Mouse (Mus musculus) forebrain, embryonic 14.5 days (tissue): Measurements from ENCODE around the gene Zbtb44. TPM values are rescaled to one million over a fixed set of nuclear protein-coding genes. Genes with fewer than 3 reads are reported as not detected.

Source experiments
- ATAC-seq: fragments of 200-750 bp; cut with Nextera tagmentation; 2 replicates; pipeline ENCODE4 v1.8.0; 2017; ENCODE audit warnings: mild to moderate bottlenecking, moderate library complexity
- DNase-seq: peaks from one replicate; pipeline ENCODE4 v3.0.0-alpha.2; 2015; ENCODE audit warnings: low spot score
- H3K27ac ChIP-seq: fragments of 300-500 bp; sonication (generic); 2 replicates; pipeline ENCODE4 v1.5.1; 2014; ENCODE audit warnings: low read depth, mild to moderate bottlenecking, control low read depth, low read length, moderate library complexity
- H3K27me3 ChIP-seq: fragments of 300-500 bp; sonication (generic); replicated peaks from 2 replicates; pipeline ENCODE4 v1.6.1; 2014; ENCODE audit warnings: low read length, control low read depth, mixed read lengths; ENCODE audit not compliant: control insufficient read depth, insufficient read depth
- H3K36me3 ChIP-seq: fragments of 300-500 bp; sonication (generic); 2 replicates; pipeline ENCODE4 v1.6.1; 2014; ENCODE audit warnings: low read length, control low read depth; ENCODE audit not compliant: control insufficient read depth, insufficient read depth
- H3K4me1 ChIP-seq: fragments of 300-500 bp; sonication (generic); 2 replicates; pipeline ENCODE4 v1.6.1; 2014; ENCODE audit warnings: antibody characterized with exemption, low read length, control low read depth; ENCODE audit not compliant: control insufficient read depth, insufficient read depth
- H3K4me2 ChIP-seq: fragments of 300-500 bp; sonication (generic); 2 replicates; pipeline ENCODE4 v1.6.1; 2014; ENCODE audit warnings: mild to moderate bottlenecking, control low read depth, low read length
- H3K4me3 ChIP-seq: fragments of 300-500 bp; sonication (generic); 2 replicates; pipeline ENCODE4 v1.5.1; 2014; ENCODE audit warnings: low read depth, low read length, control low read depth
- H3K9ac ChIP-seq: fragments of 300-500 bp; sonication (generic); 2 replicates; pipeline ENCODE4 v1.6.1; 2014; ENCODE audit warnings: mild to moderate bottlenecking, low read length, control low read depth, moderate library complexity
- H3K9me3 ChIP-seq: fragments of 300-500 bp; sonication (generic); replicated peaks from 2 replicates; pipeline ENCODE4 v1.6.1; 2016; ENCODE audit warnings: low read length, control low read depth, mixed read lengths; ENCODE audit not compliant: control insufficient read depth
- WGBS: fragments of 180-500 bp; shearing (Covaris S2); extraction: QIAGEN DNeasy Blood & Tissue Kit; methylation state at CpG from one replicate; pipeline ENCODE4 v1.1.7; 2014; 5-methylcytosine and 5-hydroxymethylcytosine counted together
- polyA plus RNA-seq: library from polyadenylated mRNA; unstranded; fragments of >200 nt; fragmentation: Nextera tagmentation; extraction: Ambion mirVana; gene quantifications from 2 replicates; pipeline ENCODE4 v1.2.1, GENCODE M21; 2014

Gene Zbtb44
- polyA plus RNA-seq, 1 experiment from 2014 or later = 3.1 TPM

DNA sequence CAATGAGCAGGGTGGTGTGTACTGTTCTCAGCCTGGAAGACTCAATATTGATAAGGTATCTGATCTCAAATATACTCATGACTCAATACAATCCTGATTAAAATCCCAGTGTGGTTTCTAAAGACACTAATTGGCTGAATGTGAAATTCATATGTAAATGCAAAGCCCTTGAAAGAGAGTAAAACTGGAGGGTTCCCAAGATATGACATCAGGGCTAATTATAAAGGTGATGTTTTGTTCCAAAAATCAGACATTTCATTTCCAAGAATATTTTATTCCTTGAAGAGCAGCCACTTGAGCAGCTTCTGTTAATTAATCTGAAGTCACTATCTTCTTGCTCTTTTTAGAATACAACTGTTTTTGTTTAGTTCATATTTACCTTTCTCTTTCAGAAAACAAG is 85.1 kb downstream of the Zbtb44 start:
- no peaks in the 10 kb centered on the region for H3K9me3 ChIP-seq
- DNase-seq (peak; percentile 63), ATAC-seq (no peak)
- no peak overlapping the region for H3K9ac ChIP-seq
- H3K4me3 ChIP-seq = no peak overlapping the region
- H3K36me3 ChIP-seq = no peaks in the 10 kb centered on the region
- no peak overlapping the region for H3K27ac ChIP-seq
- H3K4me1 ChIP-seq = no peaks in the 10 kb centered on the region; the same call in 1 of the 2 replicates
- H3K27me3 ChIP-seq = no peaks in the 10 kb centered on the region
- no peak overlapping the region for H3K4me2 ChIP-seq

DNA sequence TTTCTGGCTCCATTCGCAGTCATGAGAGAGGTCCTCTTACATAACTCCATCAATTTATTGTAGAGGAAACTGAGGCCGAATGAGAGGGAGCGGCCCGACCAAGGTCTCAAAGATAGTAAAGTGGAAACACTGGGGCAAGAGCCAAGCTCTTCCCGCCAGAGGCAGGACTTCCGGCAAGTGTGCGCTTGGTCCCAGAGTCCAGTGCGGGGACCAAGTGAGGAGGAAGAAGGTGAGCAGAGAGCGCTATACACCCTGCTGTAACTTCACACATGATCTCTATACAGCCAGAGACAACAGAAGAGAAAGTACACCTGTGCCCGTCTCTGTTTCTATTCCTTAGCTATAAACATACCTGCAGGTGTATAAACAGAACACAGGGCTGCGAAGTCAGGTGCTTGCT is 86.6 kb downstream of the Zbtb44 start:
- Histone ChIP-seq H3K4me2 (no peak overlapping the region), H3K9ac (no peak overlapping the region), H3K27me3 (no peaks in the 10 kb centered on the region), H3K4me3 (no peak overlapping the region), H3K36me3 (no peaks in the 10 kb centered on the region), H3K4me1 (no peaks in the 10 kb centered on the region; the same call in 1 of the 2 replicates), H3K27ac (no peak overlapping the region), H3K9me3 (no peaks in the 10 kb centered on the region)
- ATAC-seq = no peak
- 94% methylated on average over 11 of the region's 11 CpGs for WGBS
- DNase-seq = no peak

GRCm38 (mm10) chr9:31117488-31117887 is 87.0 kb downstream of the Zbtb44 start:
- no peak for ATAC-seq
- H3K4me3 ChIP-seq = no peak overlapping the region
- WGBS = 87% methylated on average over 6 of the region's 6 CpGs
- no peak overlapping the region for H3K9ac ChIP-seq
- H3K4me1 ChIP-seq = no peaks in the 10 kb centered on the region; the same call in 1 of the 2 replicates
- DNase-seq = no peak
- no peak overlapping the region for H3K4me2 ChIP-seq
- H3K27ac ChIP-seq = no peak overlapping the region
- H3K9me3 ChIP-seq = no peaks in the 10 kb centered on the region
- H3K36me3 ChIP-seq = no peaks in the 10 kb centered on the region
- H3K27me3 ChIP-seq = no peaks in the 10 kb centered on the region

GRCm38 (mm10) chr9:31118520-31119298 is 88.3 kb downstream of the Zbtb44 start:
- WGBS = 44% methylated on average over 11 of the region's 11 CpGs
- ATAC-seq (no peak), DNase-seq (no peak)
- H3K9me3 ChIP-seq = no peaks in the 10 kb centered on the region
- no peak overlapping the region for H3K4me2 ChIP-seq
- H3K4me1 ChIP-seq = no peaks in the 10 kb centered on the region; the same call in 1 of the 2 replicates
- no peaks in the 10 kb centered on the region for H3K27me3 ChIP-seq
- no peak overlapping the region for H3K27ac ChIP-seq
- no peaks in the 10 kb centered on the region for H3K36me3 ChIP-seq
- H3K4me3 ChIP-seq = no peak overlapping the region
- no peak overlapping the region for H3K9ac ChIP-seq

DNA sequence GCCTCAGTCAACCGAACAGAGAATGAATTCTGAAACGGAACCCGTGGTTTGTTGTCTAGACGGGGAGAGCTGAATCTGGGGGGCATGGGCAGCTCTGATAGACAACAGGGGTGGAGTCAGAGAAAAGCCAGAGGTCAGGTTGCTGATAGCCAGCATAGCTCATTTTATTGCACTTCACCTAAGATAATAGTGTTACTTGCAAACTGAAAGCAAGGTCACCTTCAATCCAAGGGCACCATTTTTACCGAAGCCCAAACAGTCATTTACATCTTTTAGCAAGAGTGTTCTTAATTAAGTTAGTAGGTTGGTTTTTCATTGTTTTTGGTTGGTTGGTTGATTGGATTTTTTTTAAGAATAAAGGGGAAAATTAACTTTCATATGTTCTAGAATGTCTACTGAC is 89.0 kb downstream of the Zbtb44 start:
- Histone ChIP-seq H3K27ac (no peak overlapping the region), H3K27me3 (no peaks in the 10 kb centered on the region), H3K4me1 (no peaks in the 10 kb centered on the region; the same call in 1 of the 2 replicates), H3K9me3 (no peaks in the 10 kb centered on the region), H3K4me2 (no peak overlapping the region), H3K4me3 (no peak overlapping the region), H3K36me3 (no peaks in the 10 kb centered on the region), H3K9ac (no peak overlapping the region)
- no peak for DNase-seq
- ATAC-seq = no peak
- 82% methylated on average over 5 of the region's 5 CpGs for whole genome bisulfite sequencing

DNA sequence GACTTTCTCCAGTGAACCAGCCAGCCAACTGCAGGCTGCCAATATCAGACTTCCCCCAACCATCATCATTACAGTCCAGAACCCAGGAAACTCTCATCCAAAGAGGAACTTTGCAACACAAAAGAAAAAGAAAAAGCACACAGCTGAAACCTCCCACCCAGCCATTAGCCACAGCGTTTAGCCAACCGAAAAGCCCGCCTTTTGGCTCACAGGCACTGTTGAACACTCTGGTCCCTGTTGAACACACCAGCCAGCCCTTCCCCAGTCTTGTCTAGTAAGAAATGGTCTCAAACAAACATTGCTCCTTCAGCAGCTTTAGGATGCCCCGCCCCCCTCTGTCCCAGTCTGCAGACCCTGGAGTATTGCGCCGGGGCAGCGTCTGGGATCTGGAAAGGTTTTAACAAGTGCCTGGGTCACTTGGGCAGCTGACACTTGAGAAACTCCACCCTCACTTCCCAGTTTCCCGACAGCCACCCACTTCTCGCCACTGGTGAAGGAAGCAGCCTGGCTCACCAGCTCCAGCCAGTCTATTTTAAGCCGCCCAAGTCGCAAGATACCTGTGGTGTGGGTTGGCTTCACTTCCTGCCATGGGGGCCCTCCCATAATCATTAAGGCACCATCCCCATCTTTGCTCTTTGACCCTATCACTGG is 89.6 kb downstream of the Zbtb44 start:
- no peaks in the 10 kb centered on the region for H3K36me3 ChIP-seq
- no peak for ATAC-seq
- H3K4me2 ChIP-seq = no peak overlapping the region
- no peaks in the 10 kb centered on the region for H3K27me3 ChIP-seq
- H3K9me3 ChIP-seq = no peaks in the 10 kb centered on the region
- 58% methylated on average over 11 of the region's 11 CpGs for WGBS
- H3K27ac ChIP-seq = no peak overlapping the region
- no peak overlapping the region for H3K4me3 ChIP-seq
- DNase-seq = no peak
- no peaks in the 10 kb centered on the region; the same call in 1 of the 2 replicates for H3K4me1 ChIP-seq
- H3K9ac ChIP-seq = no peak overlapping the region

DNA sequence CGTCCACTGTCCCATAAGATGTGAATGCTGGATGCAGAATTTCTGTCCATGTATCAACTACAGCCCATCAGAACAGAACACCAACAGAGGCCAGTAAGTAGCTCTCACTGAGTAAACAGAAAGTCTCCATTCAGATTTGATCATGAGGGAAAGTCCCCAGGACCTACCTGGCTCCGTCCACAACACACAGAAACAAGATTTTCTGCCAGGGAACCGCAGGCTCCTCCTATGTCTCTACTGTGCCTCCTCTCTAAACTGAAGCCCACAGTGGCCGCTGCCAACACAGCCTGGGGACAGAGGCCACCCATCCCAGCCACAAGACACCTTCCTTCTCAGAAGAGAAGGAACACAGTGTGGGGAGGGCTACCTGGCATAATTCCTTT is 90.1 kb downstream of the Zbtb44 start:
- Histone ChIP-seq H3K4me3 (no peak overlapping the region), H3K27ac (no peak overlapping the region), H3K4me1 (no peaks in the 10 kb centered on the region; the same call in 1 of the 2 replicates), H3K4me2 (no peak overlapping the region), H3K36me3 (no peaks in the 10 kb centered on the region), H3K9me3 (no peaks in the 10 kb centered on the region), H3K9ac (no peak overlapping the region), H3K27me3 (no peaks in the 10 kb centered on the region)
- no peak for ATAC-seq
- WGBS = 60% methylated on average over 4 of the region's 4 CpGs
- DNase-seq = no peak

GRCm38 (mm10) chr9:31122464-31123030 is 92.1 kb downstream of the Zbtb44 start:
- no peaks in the 10 kb centered on the region for H3K27me3 ChIP-seq
- H3K9me3 ChIP-seq = no peaks in the 10 kb centered on the region
- DNase-seq = no peak
- H3K27ac ChIP-seq = peak overlapping the region; percentile 5; the same call in 1 of the 2 replicates
- H3K4me1 ChIP-seq = no peaks in the 10 kb centered on the region; the same call in 1 of the 2 replicates
- no peak for ATAC-seq
- 46% methylated on average over 13 of the region's 13 CpGs for WGBS
- no peaks in the 10 kb centered on the region for H3K36me3 ChIP-seq
- no peak overlapping the region for H3K4me2 ChIP-seq
- no peak overlapping the region for H3K4me3 ChIP-seq
- H3K9ac ChIP-seq = 0 out of 2 replicates have a peak overlapping the region, but pooled peaks have one; percentile 21
